Mouse (Mus musculus): ENCODE results near the gene Hdhd5. TPM values are rescaled to one million over a fixed set of nuclear protein-coding genes. Genes with fewer than 3 reads are reported as not detected.

Hdhd5 gene
- total and polyA plus RNA-seq, 2 experiments from 2014 or later = 14.9 to 29.9 TPM

GRCm38 (mm10) chr6:120479302-120479701, 51.8 kb downstream of the Hdhd5 start:
- no peaks in the 10 kb centered on the region for H3K4me1 ChIP-seq (ENCODE audit: insufficient read depth)
- H3K4me2 ChIP-seq (ENCODE audit: low read depth) = no peak overlapping the region
- no peaks in the 10 kb centered on the region for H3K36me3 ChIP-seq (ENCODE audit: insufficient read depth)
- no peak overlapping the region for H3K4me3 ChIP-seq (ENCODE audit: low read depth, low read length)
- no peaks in the 10 kb centered on the region for H3K9me3 ChIP-seq (ENCODE audit: low read length)
- H3K9ac ChIP-seq = no peak overlapping the region
- DNase-seq (no peak), ATAC-seq (no peak)
- no peaks in the 10 kb centered on the region for H3K27me3 ChIP-seq (ENCODE audit: insufficient read depth, low read length)
- WGBS = 81% methylated on average over 2 of the region's 2 CpGs
- H3K27ac ChIP-seq (ENCODE audit: low read depth, low read length) = no peak overlapping the region
- no peak for TF ChIP-seq CTCF (IDR thresholded peaks at IDR 0.05; ENCODE audit: low read depth)

GRCm38 (mm10) chr6:120475288-120475687, 55.8 kb downstream of the Hdhd5 start:
- 81% methylated on average over 8 of the region's 8 CpGs for WGBS

DNA sequence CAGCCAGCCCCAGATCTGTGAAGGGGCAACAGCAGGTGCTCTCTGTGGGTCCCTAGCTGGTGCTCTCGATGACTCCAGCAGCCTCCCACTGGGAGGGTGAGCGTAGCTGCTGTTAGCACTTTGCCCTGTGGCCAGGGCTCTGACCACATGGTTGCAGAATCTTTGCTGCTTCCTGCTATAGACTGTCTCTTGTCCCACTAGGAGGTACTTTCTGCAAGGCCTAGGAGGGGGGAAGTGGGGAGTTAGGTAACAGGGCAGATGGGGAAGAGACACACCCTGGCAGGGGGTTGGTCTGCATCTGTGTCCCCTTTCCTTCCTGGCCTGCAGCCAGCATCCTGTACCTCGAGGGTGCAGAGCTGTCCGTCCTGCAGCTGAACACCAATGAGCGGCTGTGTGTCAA, 57.7 kb downstream of the Hdhd5 start:
- Histone ChIP-seq H3K27ac (ENCODE audit: low read depth, low read length) (no peak overlapping the region), H3K9me3 (ENCODE audit: low read length) (no peaks in the 10 kb centered on the region), H3K4me2 (ENCODE audit: low read depth) (no peak overlapping the region), H3K27me3 (ENCODE audit: insufficient read depth, low read length) (no peaks in the 10 kb centered on the region), H3K4me1 (ENCODE audit: insufficient read depth) (peaks cover 12% of the 10 kb centered on the region; the same call in 1 of the 2 replicates), H3K4me3 (ENCODE audit: low read depth, low read length) (no peak overlapping the region), H3K36me3 (ENCODE audit: insufficient read depth) (no peaks in the 10 kb centered on the region), H3K9ac (no peak overlapping the region)
- TF ChIP-seq CTCF (IDR thresholded peaks at IDR 0.05; ENCODE audit: low read depth) = no peak
- 32% methylated on average over 5 of the region's 5 CpGs for WGBS
- ATAC-seq (no peak), DNase-seq (no peak)

More at GRCm38 (mm10) chr6:120475288-120475687, 55.8 kb downstream of the Hdhd5 start:
- Histone ChIP-seq H3K4me3 (ENCODE audit: low read depth, low read length) (no peak overlapping the region), H3K4me2 (ENCODE audit: low read depth) (no peak overlapping the region), H3K27ac (ENCODE audit: low read depth, low read length) (no peak overlapping the region), H3K9ac (no peak overlapping the region), H3K27me3 (ENCODE audit: insufficient read depth, low read length) (no peaks in the 10 kb centered on the region), H3K4me1 (ENCODE audit: insufficient read depth) (peaks cover 12% of the 10 kb centered on the region; the same call in 1 of the 2 replicates), H3K36me3 (ENCODE audit: insufficient read depth) (no peaks in the 10 kb centered on the region), H3K9me3 (ENCODE audit: low read length) (no peaks in the 10 kb centered on the region)
- no peak for DNase-seq
- TF ChIP-seq CTCF (IDR thresholded peaks at IDR 0.05; ENCODE audit: low read depth) = no peak
- no peak for ATAC-seq

DNA sequence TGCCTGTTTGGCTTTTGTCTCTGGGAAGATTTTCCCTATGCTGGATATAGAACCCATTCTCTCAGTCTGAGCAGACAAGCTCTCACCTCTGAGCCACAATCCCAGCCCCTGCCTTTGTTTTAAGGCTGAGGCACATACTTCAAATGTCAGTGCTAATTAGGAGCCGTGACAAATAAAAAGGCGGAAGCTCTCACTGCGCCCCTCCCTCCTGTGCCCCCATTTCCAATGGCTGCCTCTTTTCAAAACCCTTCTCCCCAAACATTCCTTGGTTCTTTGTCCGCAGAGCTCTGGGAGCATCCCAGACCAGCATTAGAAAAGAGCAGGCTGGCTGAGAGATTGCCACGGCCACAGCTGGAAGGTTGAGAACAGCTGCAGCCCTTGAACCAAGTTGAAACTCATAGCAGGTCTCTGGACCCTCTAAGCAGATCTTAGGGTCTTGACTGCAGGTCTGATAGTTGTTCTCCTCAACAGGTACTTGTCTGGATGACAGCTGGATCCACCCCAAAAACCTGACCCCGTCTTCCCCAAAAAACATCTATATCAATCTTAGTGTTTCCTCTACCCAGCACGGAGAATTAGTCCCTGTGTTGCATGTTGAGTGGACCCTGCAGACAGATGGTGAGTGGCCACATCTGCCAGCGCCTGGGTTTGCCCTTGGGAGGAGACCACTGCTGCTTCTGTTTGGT, 58.5 kb downstream of the Hdhd5 start:
- no peaks in the 10 kb centered on the region for H3K9me3 ChIP-seq (ENCODE audit: low read length)
- H3K4me3 ChIP-seq (ENCODE audit: low read depth, low read length) = no peak overlapping the region
- H3K27ac ChIP-seq (ENCODE audit: low read depth, low read length) = peak overlapping the region; percentile 48
- H3K4me2 ChIP-seq (ENCODE audit: low read depth) = no peak overlapping the region
- H3K9ac ChIP-seq = no peak overlapping the region
- H3K36me3 ChIP-seq (ENCODE audit: insufficient read depth) = no peaks in the 10 kb centered on the region
- DNase-seq = no peak
- TF ChIP-seq CTCF (IDR thresholded peaks at IDR 0.05; ENCODE audit: low read depth) = no peak
- 17% methylated on average over 8 of the region's 8 CpGs for WGBS
- no peaks in the 10 kb centered on the region for H3K27me3 ChIP-seq (ENCODE audit: insufficient read depth, low read length)
- ATAC-seq = peak; percentile 72
- peaks cover 12% of the 10 kb centered on the region; the same call in 1 of the 2 replicates for H3K4me1 ChIP-seq (ENCODE audit: insufficient read depth)

DNA sequence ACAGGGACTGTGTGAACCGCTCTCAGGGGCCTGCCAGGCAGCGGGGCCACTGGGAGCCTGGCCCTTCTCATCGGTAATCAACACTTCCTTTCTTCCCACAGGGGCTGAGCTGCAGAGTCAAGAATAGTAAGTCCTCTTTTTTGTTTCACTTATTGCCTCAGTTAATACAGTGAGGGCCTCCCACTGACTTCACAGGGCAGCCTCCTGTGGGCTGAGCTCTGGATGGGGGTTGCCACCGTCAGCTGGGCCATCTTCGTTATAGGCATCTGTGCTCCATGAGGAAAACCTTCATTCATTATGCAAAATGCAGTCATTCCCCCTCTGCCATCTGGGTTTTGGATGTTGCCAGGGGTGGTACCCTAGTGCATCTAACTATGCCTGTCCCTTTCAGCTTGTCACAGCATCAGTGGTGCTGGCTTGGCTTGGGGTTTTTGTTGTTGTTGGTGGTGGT, 59.1 kb downstream of the Hdhd5 start:
- ATAC-seq (peak; percentile 89), DNase-seq (peak; percentile 59)
- TF ChIP-seq CTCF (IDR thresholded peaks at IDR 0.05; ENCODE audit: low read depth) = no peak
- Histone ChIP-seq H3K36me3 (ENCODE audit: insufficient read depth) (no peaks in the 10 kb centered on the region), H3K27me3 (ENCODE audit: insufficient read depth, low read length) (no peaks in the 10 kb centered on the region), H3K9me3 (ENCODE audit: low read length) (no peaks in the 10 kb centered on the region), H3K4me2 (ENCODE audit: low read depth) (no peak overlapping the region), H3K27ac (ENCODE audit: low read depth, low read length) (peak overlapping the region; percentile 48), H3K4me1 (ENCODE audit: insufficient read depth) (peaks cover 12% of the 10 kb centered on the region; the same call in 1 of the 2 replicates), H3K9ac (no peak overlapping the region), H3K4me3 (ENCODE audit: low read depth, low read length) (no peak overlapping the region)
- 4% methylated on average over 5 of the region's 5 CpGs for WGBS

DNA sequence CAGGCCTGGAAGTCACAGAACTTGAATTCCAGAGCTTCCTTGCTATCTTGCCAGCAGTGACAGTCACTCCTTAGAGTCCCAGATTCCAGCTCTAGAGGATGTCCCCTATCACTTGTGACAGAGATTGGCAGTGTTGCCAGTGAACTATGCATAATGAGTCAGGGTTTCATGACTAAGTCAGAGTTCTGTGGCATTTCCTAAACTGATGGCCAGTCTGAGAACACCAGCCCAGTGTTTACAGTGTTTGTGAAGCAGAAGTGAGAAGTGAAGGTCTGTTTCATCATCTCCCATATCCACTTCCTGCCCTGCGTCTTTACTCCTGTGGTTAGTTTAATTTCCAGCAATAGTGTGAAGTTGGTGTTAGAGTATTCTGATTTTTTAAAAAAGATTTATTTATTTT, 60.5 kb downstream of the Hdhd5 start:
- H3K36me3 ChIP-seq (ENCODE audit: insufficient read depth) = no peaks in the 10 kb centered on the region
- peaks cover 12% of the 10 kb centered on the region; the same call in 1 of the 2 replicates for H3K4me1 ChIP-seq (ENCODE audit: insufficient read depth)
- ATAC-seq = no peak
- DNase-seq = no peak
- H3K9ac ChIP-seq = no peak overlapping the region
- no peak overlapping the region for H3K4me2 ChIP-seq (ENCODE audit: low read depth)
- no peak for TF ChIP-seq CTCF (IDR thresholded peaks at IDR 0.05; ENCODE audit: low read depth)
- no peak overlapping the region for H3K27ac ChIP-seq (ENCODE audit: low read depth, low read length)
- H3K9me3 ChIP-seq (ENCODE audit: low read length) = no peaks in the 10 kb centered on the region
- WGBS = 93% methylated on average over 1 of the region's 1 CpGs
- no peaks in the 10 kb centered on the region for H3K27me3 ChIP-seq (ENCODE audit: insufficient read depth, low read length)
- no peak overlapping the region for H3K4me3 ChIP-seq (ENCODE audit: low read depth, low read length)

DNA sequence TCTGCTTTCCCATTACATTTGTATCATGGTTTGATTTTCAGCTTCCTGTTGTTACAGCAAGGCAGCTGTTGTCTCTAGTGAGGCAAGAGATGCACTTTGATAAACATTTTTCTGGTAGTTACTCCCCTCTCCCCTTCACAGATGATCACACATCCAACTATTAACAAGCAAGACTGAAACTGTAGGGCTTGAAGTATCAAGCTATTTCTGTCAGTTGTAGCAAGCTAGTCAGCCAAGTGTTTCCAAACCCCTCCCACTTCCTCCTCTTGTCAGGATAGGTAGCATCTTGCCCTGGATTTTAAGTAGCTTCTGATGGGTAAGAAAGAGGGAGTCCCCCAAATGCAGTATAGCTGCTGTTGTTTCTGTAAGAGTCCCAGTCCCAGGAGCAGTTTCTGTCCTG, 61.3 kb downstream of the Hdhd5 start:
- Histone ChIP-seq H3K4me1 (ENCODE audit: insufficient read depth) (peaks cover 12% of the 10 kb centered on the region; the same call in 1 of the 2 replicates), H3K36me3 (ENCODE audit: insufficient read depth) (no peaks in the 10 kb centered on the region), H3K9me3 (ENCODE audit: low read length) (no peaks in the 10 kb centered on the region), H3K9ac (no peak overlapping the region), H3K4me3 (ENCODE audit: low read depth, low read length) (no peak overlapping the region), H3K27me3 (ENCODE audit: insufficient read depth, low read length) (no peaks in the 10 kb centered on the region), H3K4me2 (ENCODE audit: low read depth) (no peak overlapping the region), H3K27ac (ENCODE audit: low read depth, low read length) (no peak overlapping the region)
- TF ChIP-seq CTCF (IDR thresholded peaks at IDR 0.05; ENCODE audit: low read depth) = no peak
- DNase-seq (no peak), ATAC-seq (no peak)
